Mouse (Mus musculus) kidney, adult 9 months (tissue): ENCODE results near the gene Trabd2b.

ENCODE experiments used
- DNase-seq: peaks from one replicate; pipeline ENCODE4 v3.0.0; 2022

The Trabd2b gene

DNA sequence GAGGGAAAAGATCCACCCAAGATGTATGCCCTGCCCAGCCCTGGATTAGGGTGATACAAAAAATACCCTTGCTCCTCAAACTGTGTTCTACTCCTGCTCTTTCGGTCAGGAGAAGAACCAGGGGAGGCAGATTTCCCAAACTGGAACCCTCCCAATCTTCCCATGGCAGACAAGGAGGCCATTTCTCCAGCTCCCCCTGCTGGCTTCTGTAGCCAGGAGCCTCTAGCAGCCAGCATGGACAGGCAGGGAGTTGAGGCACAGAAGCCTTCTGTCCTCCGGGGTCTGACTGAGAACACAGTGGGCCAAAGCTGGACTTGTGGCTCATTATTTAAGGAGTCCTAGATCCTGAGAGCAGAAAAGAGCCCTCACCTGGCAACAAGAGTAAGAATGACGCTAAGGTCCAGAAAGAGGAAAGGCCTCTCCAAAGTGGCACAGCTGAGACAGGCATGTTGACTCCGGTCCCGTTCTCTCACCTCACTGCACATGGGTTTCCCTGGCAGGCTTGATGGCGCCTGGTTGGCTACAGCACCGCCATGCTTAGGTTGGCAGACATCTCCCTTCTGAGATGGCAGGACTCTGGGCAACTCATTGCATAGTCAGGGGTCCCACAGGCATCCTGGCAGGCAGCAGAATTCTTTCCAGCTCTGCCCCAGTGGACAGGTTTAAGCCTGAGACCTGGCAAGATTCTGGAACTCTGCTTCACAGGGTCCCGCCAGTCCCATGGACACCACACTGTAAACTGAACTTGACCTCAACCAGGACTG, 204.8 kb downstream of the Trabd2b start:
- no peak for DNase-seq

DNA sequence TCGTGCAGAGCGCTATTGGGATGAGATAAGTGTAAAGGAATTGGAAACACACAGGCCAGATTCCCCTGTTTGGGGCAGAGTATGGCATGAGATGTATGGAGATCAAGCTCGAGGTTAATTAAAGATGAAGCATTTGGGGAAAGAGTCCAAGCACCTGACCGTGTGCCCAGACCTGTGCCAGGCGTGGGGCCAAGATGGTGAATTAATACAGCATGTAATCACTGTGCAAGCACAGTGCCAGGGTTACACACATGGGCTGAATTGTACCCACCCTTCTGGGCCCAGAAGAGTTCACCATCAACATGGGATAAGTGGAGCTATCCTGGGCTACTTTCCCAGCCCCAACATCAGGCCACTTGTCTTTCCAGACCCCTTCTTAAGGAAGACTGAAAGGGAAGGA, 205.5 kb downstream of the Trabd2b start:
- no peak for DNase-seq

DNA sequence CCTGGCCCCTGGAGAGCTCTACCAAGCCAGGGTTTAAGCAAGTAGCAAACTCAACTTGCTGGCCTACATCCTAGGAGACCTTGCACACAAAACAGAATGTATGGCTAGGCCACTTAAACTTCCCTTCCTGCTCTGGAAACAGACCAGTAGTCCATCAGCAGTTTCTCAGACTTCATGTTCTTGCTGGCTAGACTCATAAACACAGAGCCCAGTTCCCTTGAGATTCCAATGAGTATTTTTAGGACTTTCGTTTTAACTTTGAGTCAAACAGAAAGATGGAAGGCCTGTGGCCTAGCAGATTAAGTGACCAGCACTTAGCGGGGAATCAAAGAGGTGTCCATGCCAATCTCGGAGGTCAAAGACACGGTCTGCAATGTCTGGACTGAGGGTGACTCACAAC, 206.3 kb downstream of the Trabd2b start:
- no peak for DNase-seq

DNA sequence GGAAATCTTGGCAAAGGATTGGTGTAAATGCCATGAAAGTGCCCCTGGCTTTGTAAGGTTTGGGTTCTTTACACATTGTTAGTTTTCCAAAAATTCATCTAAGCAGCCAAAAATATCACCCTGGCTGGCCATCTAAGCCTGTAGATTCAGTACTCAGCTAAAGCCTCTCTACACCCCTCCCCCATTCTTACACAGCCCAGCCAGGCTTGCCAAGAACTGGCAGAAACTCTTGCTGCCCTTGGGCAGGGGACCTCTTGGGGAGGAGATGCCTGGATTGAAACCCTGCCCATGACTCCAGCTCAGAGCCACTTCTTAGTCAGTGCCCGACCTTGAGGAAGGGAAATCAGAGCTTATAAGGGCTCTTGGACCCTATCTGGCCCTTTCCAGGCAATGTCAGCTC, 207.6 kb downstream of the Trabd2b start:
- peak; percentile 50 for DNase-seq

DNA sequence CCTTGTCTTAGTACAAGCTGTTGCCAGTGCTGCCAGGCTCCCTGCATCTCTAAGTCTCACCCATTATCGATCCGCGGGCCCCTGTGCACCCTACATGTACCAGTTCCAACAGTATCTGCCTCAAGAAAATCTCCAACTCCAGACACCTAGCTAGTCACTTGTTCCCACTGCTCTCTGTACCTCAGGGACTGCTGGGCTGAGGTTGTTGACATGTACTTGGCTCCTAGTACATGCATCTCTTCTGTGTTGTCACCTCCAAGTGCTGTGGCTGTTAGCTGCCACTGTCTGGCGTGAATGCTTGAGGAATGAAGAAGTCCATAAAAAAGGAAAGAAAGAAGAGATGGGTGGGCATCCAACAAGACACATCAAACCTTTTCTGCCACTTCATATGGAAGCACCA, 209.2 kb downstream of the Trabd2b start:
- no peak for DNase-seq

DNA sequence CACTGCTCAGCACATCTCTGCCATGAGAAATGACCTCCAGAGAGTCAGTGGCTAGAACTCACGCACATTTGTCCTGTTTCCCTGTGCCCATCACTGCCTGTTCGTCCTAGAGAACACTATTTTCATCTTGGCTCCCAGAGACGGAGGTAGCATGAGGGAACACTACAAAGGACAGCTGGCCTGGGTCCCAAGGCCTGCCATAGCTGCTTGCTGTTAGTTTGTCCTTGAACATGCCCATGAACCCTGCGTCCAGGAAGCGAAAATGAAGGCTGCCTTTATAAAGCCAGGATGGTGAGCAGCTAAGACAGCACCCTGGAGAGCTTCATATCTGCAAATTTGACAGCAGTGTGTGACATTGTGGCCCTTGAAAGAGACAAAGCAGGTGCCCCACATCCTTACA, 216.4 kb downstream of the Trabd2b start:
- DNase-seq, result no peak

DNA sequence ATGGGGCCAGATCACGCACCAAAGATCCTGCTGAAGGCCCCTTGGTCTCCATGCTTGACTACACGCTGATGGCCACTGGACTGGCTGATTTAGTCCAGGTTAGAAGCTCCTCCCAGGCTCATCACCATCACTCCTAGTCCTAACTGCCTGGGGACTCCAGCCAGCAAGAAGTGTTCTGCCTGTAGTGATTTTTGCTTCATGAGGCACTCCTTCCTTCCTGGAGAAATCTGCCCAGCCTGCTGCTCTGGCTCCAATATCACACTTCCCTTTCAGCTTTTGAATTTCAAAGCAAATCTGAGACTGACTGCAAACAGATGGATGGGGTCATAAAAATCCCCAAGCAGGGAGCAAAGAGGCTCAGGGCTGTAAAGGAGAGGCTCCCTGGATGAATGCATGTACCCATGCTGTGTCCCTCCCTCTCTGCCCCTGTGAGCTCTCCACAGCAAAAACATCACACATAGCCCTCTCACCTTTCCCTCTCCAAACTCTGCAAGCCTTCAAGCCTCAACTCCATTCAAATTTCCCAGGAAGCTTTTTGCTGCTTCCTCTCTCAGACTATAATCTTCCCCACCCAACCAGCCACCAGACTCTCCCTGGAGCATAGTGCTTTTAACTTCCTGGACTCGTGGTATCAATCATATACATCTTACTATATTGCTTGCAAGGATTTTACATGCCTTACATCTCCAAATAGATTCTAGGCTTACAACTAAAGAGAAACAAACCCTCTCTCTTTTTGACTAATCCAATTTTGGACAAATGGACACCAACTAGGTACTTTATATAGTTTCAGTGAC, 217.8 kb downstream of the Trabd2b start:
- DNase-seq, result no peak

DNA sequence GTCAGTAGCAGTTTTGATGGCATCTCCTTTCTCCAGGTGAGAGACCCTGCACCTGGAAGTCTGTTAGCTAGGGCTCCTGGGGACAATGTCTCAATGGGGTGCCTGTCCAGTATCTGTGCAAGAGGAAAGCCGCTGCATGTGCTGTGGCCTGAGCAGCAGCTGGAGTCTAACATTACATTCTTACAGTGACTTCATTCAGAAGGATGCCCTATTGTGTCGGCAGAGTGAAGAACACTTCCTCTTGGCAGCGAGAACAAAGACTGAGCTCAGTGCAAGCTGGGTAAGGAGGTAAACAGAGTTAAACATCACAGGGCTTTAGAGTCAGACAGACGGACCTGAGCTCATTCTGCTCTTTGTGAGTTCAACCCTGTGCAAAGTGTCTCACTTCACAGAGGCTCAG, 218.8 kb downstream of the Trabd2b start:
- DNase-seq, result no peak

DNA sequence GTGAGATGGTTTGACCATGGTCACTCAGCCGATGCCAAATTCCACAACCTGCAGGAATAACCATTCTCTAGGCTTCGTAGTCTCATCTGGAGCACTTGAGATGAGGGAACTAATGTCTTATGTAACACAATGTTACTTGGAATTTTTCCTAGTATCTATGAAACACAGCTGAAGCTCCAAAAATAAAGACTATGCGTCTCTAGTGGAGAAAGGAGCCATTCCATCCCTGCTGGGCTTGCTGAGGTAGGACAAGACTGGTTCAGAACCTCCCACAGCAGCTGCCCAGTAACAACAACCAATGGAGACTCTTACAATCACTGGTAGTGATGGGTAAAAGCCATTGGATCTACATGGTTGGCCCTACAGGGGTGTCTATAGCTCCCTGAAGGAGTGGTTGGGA, 219.4 kb downstream of the Trabd2b start:
- no peak for DNase-seq

DNA sequence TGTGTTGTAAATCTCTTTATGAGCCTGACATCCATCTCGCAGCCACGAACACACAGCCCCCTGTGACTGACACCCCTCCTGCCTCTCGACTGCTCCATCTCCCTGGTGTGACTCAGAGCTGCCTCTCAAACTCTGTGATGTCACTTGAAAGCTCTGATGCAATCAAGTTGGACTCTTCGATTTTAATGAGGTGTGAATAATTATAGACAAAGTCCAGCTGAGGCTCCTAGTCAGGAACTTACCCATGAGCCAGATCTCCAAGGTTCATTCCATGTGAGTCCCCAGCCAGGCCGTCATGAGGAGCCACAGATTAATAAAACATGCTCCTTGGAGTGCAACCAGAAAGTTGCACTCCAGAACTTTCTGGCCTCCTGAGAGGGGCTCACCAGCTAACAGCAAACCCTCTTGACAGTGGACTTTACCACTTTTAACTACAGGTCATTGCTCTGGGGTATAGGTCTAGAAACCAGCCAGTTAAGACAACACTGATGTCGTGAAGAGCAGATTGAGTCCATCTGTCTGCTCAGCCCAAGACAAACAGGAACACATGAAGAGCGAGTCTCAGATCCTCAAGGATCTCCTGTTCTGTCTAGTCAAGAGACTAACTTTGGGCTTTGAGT, 221.3 kb downstream of the Trabd2b start:
- peak; percentile 59 for DNase-seq

DNA sequence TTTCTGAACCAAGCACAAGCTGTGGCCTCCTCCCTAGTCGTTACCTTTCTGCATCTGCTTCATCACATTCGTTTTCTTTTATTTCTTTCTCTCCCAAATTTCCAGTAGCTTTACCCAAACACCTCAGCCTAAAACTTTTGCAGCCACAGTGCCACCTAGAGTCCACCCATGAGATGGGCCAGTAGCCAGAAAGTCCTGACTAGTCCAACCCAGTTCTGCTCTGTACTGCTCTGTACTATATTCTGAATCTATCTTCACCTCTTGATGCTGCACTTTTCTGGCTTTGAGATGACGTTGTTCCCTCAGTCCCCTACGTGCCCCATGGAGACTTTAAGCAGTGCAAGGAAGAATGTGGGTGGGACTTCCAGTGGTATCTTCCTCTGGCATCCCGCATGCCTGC, 229.4 kb downstream of the Trabd2b start:
- DNase-seq, result peak; percentile 82

DNA sequence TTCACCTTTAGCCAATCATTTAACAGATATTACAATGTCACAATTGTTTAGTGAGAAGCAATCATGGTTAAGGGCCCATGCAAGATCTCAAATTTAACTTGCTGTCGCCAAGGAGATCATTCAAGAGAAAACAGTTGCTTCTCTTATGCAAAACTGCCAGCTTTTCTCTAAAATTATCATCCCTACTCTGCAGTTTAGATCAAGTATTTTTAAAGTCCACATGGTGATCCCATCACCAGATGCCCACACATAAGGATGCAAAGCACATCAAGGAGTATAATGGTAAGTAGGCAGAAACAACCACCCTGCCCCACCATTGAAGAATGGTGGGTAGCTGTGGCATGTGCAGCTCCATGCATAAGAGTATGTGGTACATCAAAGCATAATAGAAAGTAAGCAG, 229.8 kb downstream of the Trabd2b start:
- no peak for DNase-seq

DNA sequence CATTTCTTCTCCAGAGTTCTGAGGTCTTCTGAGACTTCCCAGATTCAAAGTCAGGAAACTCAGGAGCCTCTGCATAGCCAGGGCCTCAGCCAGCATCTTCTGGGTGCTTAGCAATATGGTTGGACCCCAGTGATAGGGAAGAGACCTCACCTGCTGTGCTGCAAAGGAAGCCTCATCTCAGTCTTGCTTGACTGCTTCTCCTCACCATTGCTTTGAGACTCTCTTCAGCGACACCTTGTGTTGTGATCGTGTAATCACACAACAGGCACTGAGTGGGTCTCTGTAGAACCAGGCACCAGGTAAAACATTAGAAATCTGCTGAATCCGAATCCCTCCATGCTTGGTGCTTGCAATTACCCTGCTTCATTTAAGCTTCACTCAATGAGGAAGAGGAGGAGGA, 230.6 kb downstream of the Trabd2b start:
- DNase-seq, result peak; percentile 56

DNA sequence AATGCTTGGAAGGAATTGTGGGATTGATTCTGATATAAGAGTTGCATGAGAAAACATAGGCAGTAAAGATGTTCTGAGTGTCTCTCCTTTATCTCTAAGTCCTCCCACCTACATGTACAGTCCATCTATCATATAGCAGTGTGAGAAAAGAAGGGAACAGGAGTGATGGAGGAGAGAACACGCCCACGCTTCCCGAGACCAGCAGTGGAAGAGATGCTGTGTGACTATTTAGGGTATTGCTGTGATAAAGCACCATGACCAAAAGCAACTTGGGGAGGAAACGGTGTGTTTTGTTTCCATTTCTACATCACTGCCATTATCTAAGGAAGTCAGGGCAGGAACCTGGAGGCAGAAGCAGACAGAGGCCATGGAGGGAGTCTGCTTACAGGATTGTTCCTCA, 235.9 kb downstream of the Trabd2b start:
- DNase-seq, result no peak

DNA sequence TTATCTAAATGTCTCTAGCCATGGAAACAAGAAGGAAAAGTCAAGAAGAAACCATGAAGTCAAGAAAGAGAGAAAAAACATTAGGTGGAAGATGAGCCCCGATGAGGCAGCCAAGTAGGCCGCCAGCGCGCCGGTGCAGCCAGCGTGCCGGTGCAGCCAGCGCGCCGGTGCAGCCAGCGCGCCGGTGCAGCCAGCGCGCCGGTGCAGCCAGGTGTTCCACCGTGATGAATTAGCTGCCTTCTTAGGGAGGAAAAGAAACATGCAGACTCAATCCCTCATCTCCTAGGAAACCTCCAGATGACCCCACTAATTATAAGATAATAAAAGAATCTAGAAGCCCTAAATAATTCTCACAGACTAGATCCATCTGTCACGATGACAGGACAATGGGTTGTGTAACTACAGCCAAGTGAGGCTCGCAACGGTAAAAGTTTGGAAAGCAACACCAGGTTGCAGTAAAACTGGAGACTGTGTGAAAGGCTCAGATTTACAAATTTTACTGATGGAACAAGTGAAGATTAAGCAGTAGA, 237.2 kb downstream of the Trabd2b start:
- DNase-seq, result no peak

DNA sequence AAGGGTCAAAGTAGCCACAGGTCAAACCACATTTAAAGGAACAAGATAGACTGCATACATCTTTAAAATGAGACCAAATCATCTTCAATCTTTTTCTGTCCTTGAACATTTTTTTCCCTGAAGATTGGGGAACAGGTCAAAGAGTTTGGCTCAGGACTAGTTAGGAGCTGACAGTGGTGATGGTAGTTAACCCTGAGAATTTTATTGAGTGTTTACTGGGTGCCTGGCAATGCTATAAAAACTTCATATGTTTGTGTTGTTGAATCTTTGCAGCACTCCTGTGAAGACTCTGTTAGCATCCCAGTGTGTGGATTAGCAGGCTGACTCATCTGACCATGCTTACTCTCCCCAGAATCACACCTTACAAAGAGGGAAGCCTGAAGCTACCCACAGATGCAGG, 238.8 kb downstream of the Trabd2b start:
- DNase-seq, result no peak

DNA sequence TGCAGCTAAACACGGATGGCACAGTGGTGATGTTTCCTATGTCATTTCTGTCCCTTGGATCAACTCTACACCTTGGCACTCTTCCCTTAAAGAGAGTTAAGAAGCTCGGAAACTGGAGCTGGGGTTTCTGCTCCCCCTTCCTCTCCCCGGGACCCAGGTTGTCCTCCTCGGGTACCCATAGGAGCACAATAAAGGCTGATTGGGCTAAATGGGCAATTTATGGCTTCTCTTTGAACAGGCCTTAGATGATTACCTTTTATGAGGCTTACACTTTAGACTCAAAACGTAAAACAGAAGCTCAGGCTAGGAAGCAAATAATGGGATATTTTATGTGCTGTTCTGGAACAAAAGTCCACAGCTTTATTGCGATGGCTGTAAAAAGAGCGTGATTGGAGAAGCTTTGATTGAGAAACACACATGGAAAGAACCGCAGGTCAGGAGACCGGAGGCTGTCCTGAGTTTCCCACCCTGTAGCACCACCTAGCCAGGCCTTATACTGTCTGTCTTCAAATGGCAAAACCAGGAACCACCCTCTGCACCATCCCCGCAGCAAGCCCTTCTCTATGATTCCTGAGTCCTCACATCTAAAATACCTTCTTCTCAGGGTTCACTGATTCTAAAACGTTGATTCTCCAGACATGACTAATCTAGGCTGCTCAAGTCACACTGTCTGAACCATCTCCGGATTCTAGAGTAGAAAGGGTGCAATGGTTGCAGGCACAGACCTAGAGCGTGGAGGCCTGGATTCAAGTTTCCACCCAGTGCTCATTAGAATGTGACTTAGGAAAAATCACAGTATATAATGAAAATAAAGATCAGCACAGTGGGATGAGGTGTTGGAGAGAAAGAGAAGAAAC, 240.5 kb downstream of the Trabd2b start:
- DNase-seq, result no peak

DNA sequence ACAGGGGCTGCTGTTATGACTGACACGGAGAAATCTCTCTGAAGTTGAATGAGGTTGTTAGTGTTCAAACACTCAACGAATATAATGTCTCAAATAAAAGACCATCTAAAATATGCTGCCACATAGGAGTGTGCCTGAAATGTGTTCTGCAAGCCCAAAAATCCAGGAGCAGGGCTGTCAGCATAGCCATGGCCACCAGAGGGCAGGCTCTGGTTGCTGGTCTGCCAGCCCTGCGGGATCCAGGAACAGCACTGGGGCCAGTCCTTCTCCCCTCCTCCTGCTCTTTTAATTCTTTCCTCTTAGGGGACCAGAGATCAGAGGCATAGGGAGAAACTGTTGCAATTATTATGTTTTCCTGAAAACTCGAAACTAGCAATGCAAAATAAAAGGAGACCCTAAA, 241.2 kb downstream of the Trabd2b start:
- DNase-seq, result peak; percentile 70

DNA sequence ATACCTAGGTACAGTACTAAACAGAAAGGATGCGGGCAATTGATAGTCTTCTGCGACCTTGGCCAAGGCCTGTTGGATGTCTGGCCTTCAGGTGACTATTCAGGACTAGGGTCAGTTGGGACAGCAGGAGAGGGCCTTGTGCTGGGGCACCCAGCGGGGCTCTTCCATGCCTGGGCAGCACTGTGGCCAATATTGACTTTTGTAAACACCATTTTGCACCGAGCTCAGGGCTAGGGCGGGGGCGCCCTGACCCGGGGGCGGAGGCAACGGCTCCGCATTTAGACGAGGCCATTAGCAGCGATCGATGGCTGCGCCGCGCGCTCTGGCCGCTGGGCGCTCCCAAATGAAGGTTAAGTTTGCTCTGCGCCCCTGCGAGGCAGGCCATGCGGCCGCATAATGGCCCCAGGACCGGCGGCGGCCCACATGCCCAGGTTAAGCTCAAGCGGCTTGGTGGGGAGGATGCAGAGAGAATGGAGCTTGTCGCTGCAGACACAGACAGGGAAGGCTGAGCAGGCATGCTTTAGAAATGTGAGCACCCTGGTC, 242.1 kb downstream of the Trabd2b start:
- DNase-seq, result no peak

DNA sequence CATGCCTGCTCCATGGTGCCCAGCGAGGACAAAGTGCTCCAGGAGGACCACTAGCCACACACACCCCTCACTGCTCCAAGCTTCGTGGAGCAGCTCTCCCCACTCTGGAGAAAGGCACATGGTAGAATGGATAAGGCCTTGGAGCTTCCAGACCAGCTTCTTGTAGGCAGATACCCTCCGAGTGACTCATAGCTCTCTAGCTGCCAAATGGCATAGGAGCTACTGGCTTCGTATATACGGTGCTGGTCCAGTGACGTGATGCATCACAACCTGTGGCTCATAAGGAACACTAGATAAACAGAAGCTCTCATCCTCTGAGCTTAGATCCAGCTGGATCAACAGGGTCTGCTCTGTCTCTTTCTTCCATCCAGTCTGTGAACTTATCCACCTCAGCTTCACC, 244.0 kb downstream of the Trabd2b start:
- DNase-seq, result no peak

DNA sequence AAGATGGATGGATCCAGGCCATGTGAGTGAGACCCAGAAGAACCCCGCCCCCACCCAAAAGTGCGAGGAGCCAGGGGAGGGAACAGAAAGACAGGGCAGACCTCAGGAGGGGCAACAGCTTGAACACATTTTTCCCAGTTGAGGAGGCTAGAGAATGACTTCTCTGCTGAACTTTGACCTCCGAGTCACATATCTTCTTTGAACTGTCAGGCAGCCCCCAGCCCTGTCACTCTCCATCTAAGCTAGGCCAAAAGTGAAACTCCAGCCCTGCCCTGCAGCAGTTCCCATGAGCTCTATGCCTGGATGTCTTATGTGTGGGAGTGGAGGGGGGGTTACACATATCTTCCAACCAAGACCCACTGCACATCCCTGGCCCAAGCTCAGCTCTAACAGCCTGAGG, 244.5 kb downstream of the Trabd2b start:
- DNase-seq, result no peak

DNA sequence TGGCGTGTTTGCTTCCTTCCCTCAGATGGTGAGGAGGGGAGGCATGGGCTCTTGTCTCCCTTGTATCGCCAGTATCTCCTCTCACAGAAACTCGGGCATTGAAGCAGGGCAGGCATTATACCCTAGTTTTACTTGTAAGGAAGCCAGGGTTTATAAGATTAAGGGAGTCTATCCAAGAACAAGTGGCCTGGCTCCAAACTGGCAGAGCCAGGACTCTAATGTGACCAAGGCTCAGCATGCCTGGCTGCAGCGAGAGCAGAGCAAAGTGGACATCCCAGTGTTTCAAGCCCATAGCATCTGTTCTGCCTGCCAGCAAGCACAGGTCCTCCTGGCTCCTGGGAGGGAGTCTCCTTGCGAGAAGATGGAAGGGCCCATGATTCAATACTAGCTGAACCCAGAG, 245.1 kb downstream of the Trabd2b start:
- DNase-seq, result no peak

DNA sequence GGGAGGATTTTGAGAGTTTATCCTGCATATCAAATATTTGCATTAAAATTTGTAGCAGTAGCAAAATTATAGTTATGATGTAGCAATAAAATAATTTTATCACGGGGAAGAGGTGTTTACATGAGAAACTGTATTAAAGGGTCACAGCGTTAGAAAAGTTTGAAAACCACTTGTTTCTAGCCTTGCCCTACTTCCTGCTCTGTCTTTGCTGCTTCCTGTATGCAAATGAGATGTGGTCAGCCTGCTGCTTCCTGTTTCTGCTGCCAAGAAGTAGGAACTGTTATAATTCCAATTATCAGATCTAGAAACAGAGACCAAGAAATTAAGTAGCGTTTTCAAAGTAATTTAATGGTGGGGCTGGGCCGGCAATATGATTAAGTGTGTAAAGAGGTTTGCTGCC, 245.9 kb downstream of the Trabd2b start:
- no peak for DNase-seq
